ENCODE assay signal across 9 mouse cellular contexts in genomic region chr11:106269060-106269431, GRCm38 (mm10). TPM values are rescaled to one million over a fixed set of nuclear protein-coding genes. Genes with fewer than 3 reads are reported as not detected.
DNase-seq lines count a peak whose midpoint lies in the region; ATAC-seq lines count a peak whose summit lies in the region.
"Had no signal": no experiment of that assay in that cellular context is flagged by ENCODE, and none has a peak within 500 bp of the region (broad histone marks: within the 10 kb centered on the region; RNA-seq: fewer than 3 reads in every experiment).

No protein-coding gene starts in this region.

- H3K9ac ChIP-seq in heart, embryonic 14.5 days (ENCODE audit: low read length): 0 out of 2 replicates have a peak overlapping the region, but pooled peaks have one; percentile 8
- peak overlapping the region; percentile 35 for H3K9ac ChIP-seq in limb, embryonic 12.5 days (replicated peaks)
- no peak overlapping the region for H3K9ac ChIP-seq in neural tube, embryonic 11.5 days (ENCODE audit: low read length)

- peaks cover 5 to 22% of the 10 kb centered on the region in 2 experiments for H3K4me1 ChIP-seq in heart, embryonic 14.5 days (ENCODE audit: control insufficient read depth in 2 of 2, insufficient read depth in 2 of 2, low read length in 2 of 2)
- peaks cover 55% of the 10 kb centered on the region for H3K4me1 ChIP-seq in limb, embryonic 12.5 days (replicated peaks)
- H3K4me1 ChIP-seq in neural tube, embryonic 11.5 days (ENCODE audit: control insufficient read depth, insufficient read depth, low read length): peaks cover 35% of the 10 kb centered on the region

- no peaks in the 10 kb centered on the region for H3K9me3 ChIP-seq in heart, embryonic 14.5 days (ENCODE audit: control insufficient read depth, low read length)
- H3K9me3 ChIP-seq in limb, embryonic 12.5 days: no peaks in the 10 kb centered on the region
- H3K9me3 ChIP-seq in neural tube, embryonic 11.5 days (ENCODE audit: control insufficient read depth, low read length): no peaks in the 10 kb centered on the region

- 67% methylated on average over 3 of the region's 3 CpGs for WGBS in heart, embryonic 14.5 days
- WGBS in limb, embryonic 12.5 days: 5% methylated on average over 3 of the region's 3 CpGs
- WGBS in neural tube, embryonic 11.5 days: 33% methylated on average over 3 of the region's 3 CpGs

- no peak for ATAC-seq in heart, embryonic 14.5 days (ENCODE audit: insufficient number of reproducible peaks, insufficient read depth, low FRiP score, low read depth)
- 0 out of 2 replicates have a peak, but pooled peaks have one; percentile 12 for ATAC-seq in limb, embryonic 12.5 days (ENCODE audit: insufficient number of reproducible peaks, insufficient read depth, low FRiP score, low TSS enrichment, low read depth)
- ATAC-seq in neural tube, embryonic 11.5 days (ENCODE audit: insufficient read depth, low FRiP score, low TSS enrichment): no peak

- no peaks in the 10 kb centered on the region for H3K27me3 ChIP-seq in heart, embryonic 14.5 days (ENCODE audit: control insufficient read depth, insufficient read depth, low read length)
- H3K27me3 ChIP-seq in limb, embryonic 12.5 days: no peaks in the 10 kb centered on the region
- no peaks in the 10 kb centered on the region for H3K27me3 ChIP-seq in neural tube, embryonic 11.5 days (ENCODE audit: control insufficient read depth, insufficient read depth, low read length)

- no peak overlapping the region for H3K27ac ChIP-seq in heart, embryonic 14.5 days (replicated peaks in 1 of 2; ENCODE audit: control insufficient read depth in 1 of 2, insufficient read depth in 1 of 2, low read depth in 2 of 2, low read length in 2 of 2)
- H3K27ac ChIP-seq in limb, embryonic 12.5 days: peak overlapping the region; percentile 93
- H3K27ac ChIP-seq in neural tube, embryonic 11.5 days (ENCODE audit: low read depth, low read length): peak overlapping the region; percentile 87

- H3K4me3 ChIP-seq in heart, embryonic 14.5 days (ENCODE audit: control insufficient read depth in 1 of 2, insufficient read depth in 1 of 2, low read depth in 1 of 2, low read length in 2 of 2): no peak overlapping the region
- H3K4me3 ChIP-seq in limb, embryonic 12.5 days (replicated peaks): peak overlapping the region; percentile 30
- H3K4me3 ChIP-seq in neural tube, embryonic 11.5 days (ENCODE audit: low read depth, low read length): no peak overlapping the region

- H3K4me2 ChIP-seq in heart, embryonic 14.5 days (ENCODE audit: low read length): no peak overlapping the region
- peak overlapping the region; percentile 51 for H3K4me2 ChIP-seq in limb, embryonic 12.5 days
- H3K4me2 ChIP-seq in neural tube, embryonic 11.5 days (ENCODE audit: low read depth): peak overlapping the region; percentile 30; the same call in 1 of the 2 replicates

- peaks cover 40% of the 10 kb centered on the region for H3K36me3 ChIP-seq in heart, embryonic 14.5 days (ENCODE audit: control insufficient read depth, insufficient read depth, low read length)
- peaks cover 33% of the 10 kb centered on the region for H3K36me3 ChIP-seq in limb, embryonic 12.5 days
- H3K36me3 ChIP-seq in neural tube, embryonic 11.5 days (ENCODE audit: control insufficient read depth, insufficient read depth, low read length): peaks cover 24% of the 10 kb centered on the region

- peak; percentile 50 to 54 for DNase-seq in heart, adult 18-20 months
- DNase-seq in heart, adult 8-10 months (ENCODE audit: low spot score): no peak
- DNase-seq in cerebellum, adult 18-20 months: peak; percentile 66 to 67
- peak; percentile 66 for DNase-seq in neural tube, embryonic 11.5 days (ENCODE audit: low spot score)
- no peak for DNase-seq in layer of hippocampus, adult 9-11 months
- DNase-seq in right cerebral cortex, adult 18-20 months: no peak

RNA-seq across cellular contexts. Expression of gene Smarcd2, which starts 3.7 kb away (rescaled TPM):
- total RNA-seq in heart, adult 18-20 months (2021): 10 to 100 TPM; 12.3 to 19.0 TPM
- total RNA-seq in heart, adult 8-10 months (2022): 10 to 100 TPM; 14.3 to 16.7 (median 15.5) TPM
- polyA plus RNA-seq in heart, embryonic 14.5 days (2014; fragmentation: Nextera tagmentation; extraction: Ambion mirVana): 18.1 and 22.9 TPM in 2 replicates
- 102 and 104 TPM in 2 replicates for polyA plus RNA-seq in limb, embryonic 12.5 days (2016; fragmentation: Nextera tagmentation; extraction: Ambion mirVana)
- 42.0 and 44.4 TPM in 2 replicates for polyA plus RNA-seq in neural tube, embryonic 11.5 days (2014; fragmentation: Nextera tagmentation; extraction: Ambion mirVana)

RNA-seq across cellular contexts. Expression of gene Tcam1, which starts 7.4 kb away (rescaled TPM):
- not detected for total RNA-seq in heart, adult 18-20 months (2021)
- total RNA-seq in heart, adult 8-10 months (2022): under 1 TPM in 1 of 4 experiments, not detected in 3; 0.08 TPM
- polyA plus RNA-seq in heart, embryonic 14.5 days (2014; fragmentation: Nextera tagmentation; extraction: Ambion mirVana): 0.05 and 0.07 TPM in 2 replicates
- 0.30 and 0.37 TPM in 2 replicates for polyA plus RNA-seq in limb, embryonic 12.5 days (2016; fragmentation: Nextera tagmentation; extraction: Ambion mirVana)
- polyA plus RNA-seq in neural tube, embryonic 11.5 days (2014; fragmentation: Nextera tagmentation; extraction: Ambion mirVana): 0.14 and 0.21 TPM in 2 replicates
- total RNA-seq: neutrophil, adult 5-6 weeks had no signal

RNA-seq across cellular contexts. Expression of gene Psmc5, which starts 13.1 kb away (rescaled TPM):
- 100 to 1,000 TPM; 109 TPM for total RNA-seq in heart, adult 18-20 months (2021)
- 100 to 1,000 TPM in 3 of 4 experiments, 10 to 100 TPM in 1; 99.8 to 112 (median 103) TPM for total RNA-seq in heart, adult 8-10 months (2022)
- polyA plus RNA-seq in heart, embryonic 14.5 days (2014; fragmentation: Nextera tagmentation; extraction: Ambion mirVana): 200 and 207 TPM in 2 replicates
- polyA plus RNA-seq in limb, embryonic 12.5 days (2016; fragmentation: Nextera tagmentation; extraction: Ambion mirVana): 352 and 355 TPM in 2 replicates
- 414 and 431 TPM in 2 replicates for polyA plus RNA-seq in neural tube, embryonic 11.5 days (2014; fragmentation: Nextera tagmentation; extraction: Ambion mirVana)

RNA-seq across cellular contexts. Expression of gene Ftsj3, which starts 13.2 kb away (rescaled TPM):
- total RNA-seq in heart, adult 18-20 months (2021): 10 to 100 TPM; 19.5 to 23.2 TPM
- 10 to 100 TPM; 19.3 to 23.1 (median 21.2) TPM for total RNA-seq in heart, adult 8-10 months (2022)
- 31.7 and 34.1 TPM in 2 replicates for polyA plus RNA-seq in heart, embryonic 14.5 days (2014; fragmentation: Nextera tagmentation; extraction: Ambion mirVana)
- polyA plus RNA-seq in limb, embryonic 12.5 days (2016; fragmentation: Nextera tagmentation; extraction: Ambion mirVana): 61.2 and 71.6 TPM in 2 replicates
- polyA plus RNA-seq in neural tube, embryonic 11.5 days (2014; fragmentation: Nextera tagmentation; extraction: Ambion mirVana): 64.5 and 66.9 TPM in 2 replicates

RNA-seq across cellular contexts. Expression of gene Gh, which starts 32.6 kb away (rescaled TPM):
- total RNA-seq in heart, adult 18-20 months (2021): not detected
- total RNA-seq in heart, adult 8-10 months (2022): not detected
- polyA plus RNA-seq in heart, embryonic 14.5 days (2014; fragmentation: Nextera tagmentation; extraction: Ambion mirVana): not detected in 2 replicates
- polyA plus RNA-seq in limb, embryonic 12.5 days (2016; fragmentation: Nextera tagmentation; extraction: Ambion mirVana): not detected in 2 replicates
- polyA plus RNA-seq in neural tube, embryonic 11.5 days (2014; fragmentation: Nextera tagmentation; extraction: Ambion mirVana): not detected in 2 replicates

Comparison
In these comparisons a context has a peak if more than half of its experiments do, and no peak if none do; other contexts are left out.
1. DNase-seq: peak in heart, adult 18-20 months (2 of 2), cerebellum, adult 18-20 months (2 of 2) and neural tube, embryonic 11.5 days (single experiment); none in heart, adult 8-10 months (single experiment), layer of hippocampus, adult 9-11 months (single experiment) and right cerebral cortex, adult 18-20 months (single experiment).
2. H3K27ac ChIP-seq: peak in limb, embryonic 12.5 days (single experiment) and neural tube, embryonic 11.5 days (single experiment); none in heart, embryonic 14.5 days (0 of 2).